Mouse (Mus musculus) liver, embryonic 15.5 days (tissue): ENCODE data around the gene Prcd. TPM values are rescaled to one million over a fixed set of nuclear protein-coding genes. Genes with fewer than 3 reads are reported as not detected.

ENCODE experiments used
- ATAC-seq: fragments of 200-750 bp; cut with Nextera tagmentation; 2 replicates; pipeline ENCODE4 v1.8.0; 2017; ENCODE audit warnings: moderate number of reproducible peaks, mild to moderate bottlenecking, moderate library complexity; ENCODE audit not compliant: insufficient read depth
- H3K27ac ChIP-seq: fragments of 300-500 bp; sonication (generic); replicated peaks from 2 replicates; pipeline ENCODE4 v1.5.1; 2015; ENCODE audit warnings: mild to moderate bottlenecking, inconsistent platforms
- H3K27me3 ChIP-seq: fragments of 300-500 bp; sonication (generic); 2 replicates; pipeline ENCODE4 v1.6.1; 2015; ENCODE audit warnings: mild to moderate bottlenecking, inconsistent platforms
- H3K36me3 ChIP-seq: fragments of 300-500 bp; sonication (generic); replicated peaks from 2 replicates; pipeline ENCODE4 v1.6.1; 2015; ENCODE audit warnings: moderate library complexity, mild to moderate bottlenecking, inconsistent platforms
- H3K4me1 ChIP-seq: fragments of 300-500 bp; sonication (generic); replicated peaks from 2 replicates; pipeline ENCODE4 v1.6.1; 2015; ENCODE audit warnings: inconsistent platforms
- H3K4me2 ChIP-seq: fragments of 300-500 bp; sonication (generic); 2 replicates; pipeline ENCODE4 v1.6.1; 2015; ENCODE audit warnings: moderate library complexity, mild to moderate bottlenecking, inconsistent platforms
- H3K4me3 ChIP-seq: fragments of 300-500 bp; sonication (generic); replicated peaks from 2 replicates; pipeline ENCODE4 v1.5.1; 2015; ENCODE audit warnings: mild to moderate bottlenecking, inconsistent platforms
- H3K9ac ChIP-seq: fragments of 300-500 bp; sonication (generic); 2 replicates; pipeline ENCODE4 v1.6.1; 2015; ENCODE audit warnings: moderate library complexity, mild to moderate bottlenecking, inconsistent platforms
- H3K9me3 ChIP-seq: fragments of 300-500 bp; sonication (generic); replicated peaks from 2 replicates; pipeline ENCODE4 v1.6.1; 2016; ENCODE audit warnings: inconsistent platforms
- WGBS: fragments of 180-500 bp; shearing (Covaris S2); methylation state at CpG from one replicate; pipeline ENCODE4 v1.1.7; 2015; ENCODE audit warnings: mixed read lengths; ENCODE audit not compliant: insufficient replicate concordance; 5-methylcytosine and 5-hydroxymethylcytosine counted together
- polyA plus RNA-seq: library from polyadenylated mRNA; unstranded; fragments of >200 nt; fragmentation: Nextera tagmentation; extraction: Ambion mirVana; gene quantifications from 2 replicates; pipeline ENCODE4 v1.2.1, GENCODE M21; 2015

Prcd gene
- polyA plus RNA-seq, 1 experiment from 2014 or later: 0.29 TPM

DNA sequence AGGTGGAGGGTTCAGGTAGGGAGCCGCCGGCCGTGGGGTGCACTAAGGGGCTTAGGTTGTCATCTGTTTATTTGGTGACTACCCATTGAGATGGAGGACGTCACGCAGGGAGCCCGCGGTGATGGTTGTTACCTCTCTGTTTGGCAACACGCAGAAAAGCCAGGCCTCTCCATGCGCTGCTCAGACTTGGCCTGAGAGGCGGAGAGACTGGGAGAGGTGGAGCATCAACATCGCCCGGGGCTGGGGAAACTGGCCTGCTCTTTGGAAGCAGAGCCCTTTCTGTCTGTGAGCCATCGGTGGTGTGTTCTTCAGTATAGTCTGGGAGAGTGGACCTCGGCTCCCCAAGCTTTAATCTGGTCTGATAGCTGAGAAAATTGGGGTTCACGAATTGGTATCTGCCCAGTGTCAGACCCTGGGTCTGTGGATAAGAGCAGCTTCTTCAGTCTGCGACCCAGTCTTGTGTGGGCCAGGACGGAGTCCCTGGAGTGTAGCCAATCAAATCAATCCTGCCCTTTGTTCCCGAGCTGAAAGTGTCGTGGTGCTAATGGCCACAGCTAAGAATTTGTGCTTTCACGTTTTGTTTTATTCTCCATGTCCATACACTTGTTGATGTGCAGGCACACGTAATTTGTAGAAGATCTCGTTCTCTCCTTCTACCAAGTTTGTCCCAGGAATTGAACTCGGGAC lies 42.0 kb downstream of the Prcd start:
- Histone ChIP-seq H3K4me2 (no peak overlapping the region), H3K9ac (no peak overlapping the region)

DNA sequence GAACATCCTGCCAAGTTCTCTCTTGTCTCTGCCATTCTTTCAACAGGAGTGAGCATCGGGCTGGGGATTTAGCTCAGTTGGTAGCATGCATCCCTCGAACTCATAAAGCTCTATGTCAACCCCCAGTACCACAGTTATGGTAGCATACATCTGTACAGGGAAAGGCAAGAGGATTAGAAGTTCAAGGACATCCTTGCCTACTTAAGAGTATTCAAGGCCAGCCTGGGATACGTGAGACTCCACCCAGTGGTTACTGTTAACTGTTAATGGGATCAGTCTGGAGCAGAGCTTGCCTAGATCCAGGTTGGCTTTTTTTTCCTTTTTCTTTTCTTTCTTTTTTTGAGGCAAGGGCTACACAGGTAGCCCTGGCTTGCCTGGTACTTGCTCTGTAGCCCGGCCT lies 43.1 kb downstream of the Prcd start:
- no peaks in the 10 kb centered on the region for H3K36me3 ChIP-seq
- H3K4me1 ChIP-seq: peaks cover 9% of the 10 kb centered on the region
- H3K9me3 ChIP-seq: no peaks in the 10 kb centered on the region
- H3K9ac ChIP-seq: no peak overlapping the region
- no peak for ATAC-seq
- H3K27ac ChIP-seq: no peak overlapping the region
- peaks cover 62% of the 10 kb centered on the region for H3K27me3 ChIP-seq
- no peak overlapping the region for H3K4me2 ChIP-seq
- H3K4me3 ChIP-seq: no peak overlapping the region
- WGBS: 68% methylated on average over 4 of the region's 4 CpGs

More for the DNA sequence above, 42.0 kb downstream of the Prcd start:
- 27% methylated on average over 23 of the region's 23 CpGs for WGBS
- H3K9me3 ChIP-seq: no peaks in the 10 kb centered on the region
- no peak overlapping the region for H3K4me3 ChIP-seq
- H3K27ac ChIP-seq: no peak overlapping the region
- ATAC-seq: no peak
- no peaks in the 10 kb centered on the region for H3K36me3 ChIP-seq
- H3K4me1 ChIP-seq: peaks cover 9% of the 10 kb centered on the region
- peaks cover 62% of the 10 kb centered on the region for H3K27me3 ChIP-seq

DNA sequence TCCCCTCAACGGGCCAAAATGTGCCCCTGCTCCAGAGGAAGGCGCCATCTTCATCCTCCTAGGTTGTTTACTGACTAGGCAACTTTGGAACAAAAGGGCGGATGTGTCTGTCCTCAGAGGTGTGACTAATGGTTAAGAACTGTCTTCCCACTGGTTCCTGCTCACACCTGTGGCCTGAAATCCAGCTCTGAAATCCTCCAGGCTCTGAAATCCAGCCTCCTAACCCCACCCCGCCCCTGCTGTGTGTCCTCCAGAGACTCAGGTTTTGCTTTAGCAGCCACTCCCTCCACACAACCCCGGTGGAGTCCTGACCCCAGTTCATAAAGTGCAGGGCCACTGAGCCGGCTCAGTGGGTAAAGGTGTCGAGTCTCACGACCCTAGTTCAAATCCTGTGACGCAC lies 44.2 kb downstream of the Prcd start:
- Histone ChIP-seq H3K27me3 (peaks cover 60% of the 10 kb centered on the region), H3K9ac (no peak overlapping the region), H3K4me3 (no peak overlapping the region), H3K4me1 (peaks cover 9% of the 10 kb centered on the region), H3K36me3 (no peaks in the 10 kb centered on the region), H3K27ac (no peak overlapping the region), H3K4me2 (no peak overlapping the region), H3K9me3 (no peaks in the 10 kb centered on the region)
- ATAC-seq: no peak
- WGBS: 49% methylated on average over 9 of the region's 9 CpGs

DNA sequence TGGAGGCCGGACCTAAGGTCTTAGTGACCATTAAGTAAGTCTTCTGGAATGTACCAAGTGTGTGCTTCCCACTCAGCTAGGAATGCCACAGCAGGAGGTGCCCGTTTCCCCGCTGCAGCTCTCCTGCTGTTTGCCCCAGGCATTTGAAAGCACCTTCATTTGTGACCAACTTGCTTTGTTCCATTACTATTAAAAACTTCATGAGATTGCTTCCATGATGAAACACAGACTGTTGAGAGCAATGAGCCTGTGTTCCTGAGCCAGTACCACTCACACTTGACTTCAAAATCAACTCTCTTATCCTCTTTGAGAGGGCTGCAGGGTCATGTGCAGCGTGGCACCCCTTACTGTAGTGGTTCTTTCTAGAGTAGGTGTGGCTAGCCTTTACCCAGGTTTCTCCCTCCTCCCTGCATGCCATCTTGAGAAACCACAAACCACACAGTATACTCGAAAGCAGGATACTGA lies 48.1 kb downstream of the Prcd start:
- Histone ChIP-seq H3K27me3 (peaks cover 24% of the 10 kb centered on the region), H3K36me3 (no peaks in the 10 kb centered on the region), H3K9me3 (no peaks in the 10 kb centered on the region), H3K4me1 (no peaks in the 10 kb centered on the region), H3K9ac (no peak overlapping the region), H3K27ac (no peak overlapping the region), H3K4me3 (no peak overlapping the region), H3K4me2 (no peak overlapping the region)
- 38% methylated on average over 5 of the region's 5 CpGs for WGBS
- no peak for ATAC-seq

DNA sequence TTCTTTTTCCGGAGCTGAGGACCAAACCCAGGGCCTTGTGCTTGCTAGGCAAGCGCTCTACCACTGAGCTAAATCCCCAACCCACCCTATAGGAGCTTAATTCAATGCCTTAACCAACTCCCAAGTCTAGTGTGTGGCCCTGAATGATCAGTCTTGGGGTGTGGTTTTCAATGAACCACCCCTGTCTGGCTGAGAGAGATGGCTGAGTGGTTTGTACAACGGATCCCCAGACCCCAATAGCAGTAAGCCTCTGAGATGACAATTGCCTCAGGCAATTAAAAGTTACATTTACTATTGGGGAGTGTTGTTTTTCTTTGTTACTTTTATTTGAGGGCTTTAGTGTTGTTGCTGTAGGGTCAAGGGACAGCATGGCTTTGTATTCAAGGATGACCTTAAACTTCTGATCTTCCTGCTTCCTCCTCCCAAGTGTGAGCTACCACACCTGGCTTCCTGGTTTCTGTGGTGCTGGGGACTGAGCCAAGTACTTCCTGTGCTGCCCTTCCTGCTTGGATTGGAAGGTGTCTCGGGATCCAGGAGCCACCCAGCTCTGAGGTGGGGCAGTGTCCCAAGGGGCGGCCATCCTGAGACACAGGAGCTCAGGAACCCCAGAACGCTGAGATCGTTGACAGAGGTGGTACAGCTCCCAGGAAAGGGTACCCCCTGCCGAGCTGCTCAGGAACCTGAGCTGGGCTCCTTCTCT lies 51.2 kb downstream of the Prcd start:
- Histone ChIP-seq H3K4me3 (no peak overlapping the region), H3K9me3 (no peaks in the 10 kb centered on the region), H3K36me3 (no peaks in the 10 kb centered on the region), H3K27me3 (no peaks in the 10 kb centered on the region), H3K4me1 (no peaks in the 10 kb centered on the region), H3K27ac (no peak overlapping the region), H3K4me2 (no peak overlapping the region), H3K9ac (no peak overlapping the region)
- WGBS: 58% methylated on average over 8 of the region's 8 CpGs
- ATAC-seq: no peak

GRCm38 (mm10) chr11:116705204-116705608 lies 51.9 kb downstream of the Prcd start:
- H3K9ac ChIP-seq: no peak overlapping the region
- WGBS: 78% methylated on average over 10 of the region's 10 CpGs

DNA sequence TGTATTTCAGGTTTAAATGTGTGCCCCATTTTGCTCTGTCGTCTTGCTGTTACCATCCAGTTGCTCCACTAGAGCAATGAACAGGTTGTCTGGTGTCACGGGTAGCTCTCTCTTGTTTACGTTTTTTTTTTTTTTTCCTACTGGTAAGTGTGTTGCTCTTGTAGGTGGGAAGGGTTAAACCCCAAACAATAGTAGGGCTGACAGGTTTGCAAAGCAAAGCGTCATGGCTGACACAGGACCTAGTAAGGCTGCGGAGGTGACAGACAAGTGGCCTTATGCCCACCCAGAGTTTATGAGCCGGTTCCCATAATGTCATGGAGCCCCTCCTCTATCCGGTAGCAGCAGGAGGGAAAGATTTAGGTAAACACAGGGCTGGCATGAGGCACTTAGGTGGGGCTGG lies 53.0 kb downstream of the Prcd start:
- no peaks in the 10 kb centered on the region for H3K4me1 ChIP-seq
- no peak overlapping the region for H3K27ac ChIP-seq
- WGBS: 61% methylated on average over 7 of the region's 7 CpGs
- H3K4me2 ChIP-seq: no peak overlapping the region
- H3K27me3 ChIP-seq: no peaks in the 10 kb centered on the region
- ATAC-seq: no peak
- no peak overlapping the region for H3K9ac ChIP-seq
- no peaks in the 10 kb centered on the region for H3K36me3 ChIP-seq
- H3K4me3 ChIP-seq: no peak overlapping the region
- no peaks in the 10 kb centered on the region for H3K9me3 ChIP-seq

More at GRCm38 (mm10) chr11:116705204-116705608, 51.9 kb downstream of the Prcd start:
- H3K36me3 ChIP-seq: no peaks in the 10 kb centered on the region
- H3K4me3 ChIP-seq: no peak overlapping the region
- no peaks in the 10 kb centered on the region for H3K4me1 ChIP-seq
- no peak overlapping the region for H3K27ac ChIP-seq
- H3K4me2 ChIP-seq: no peak overlapping the region
- no peak for ATAC-seq
- H3K9me3 ChIP-seq: no peaks in the 10 kb centered on the region
- no peaks in the 10 kb centered on the region for H3K27me3 ChIP-seq

- 70% methylated on average over 10 of the region's 10 CpGs for WGBS
- no peak overlapping the region for H3K27ac ChIP-seq
- H3K36me3 ChIP-seq: no peaks in the 10 kb centered on the region
- H3K4me1 ChIP-seq: no peaks in the 10 kb centered on the region
- ATAC-seq: no peak
- no peak overlapping the region for H3K4me3 ChIP-seq
- no peak overlapping the region for H3K9ac ChIP-seq
- no peaks in the 10 kb centered on the region for H3K27me3 ChIP-seq
- no peaks in the 10 kb centered on the region for H3K9me3 ChIP-seq
- no peak overlapping the region for H3K4me2 ChIP-seq
Observed at GRCm38 (mm10) chr11:116710171-116710570, 56.8 kb downstream of the Prcd start.

GRCm38 (mm10) chr11:116710793-116711192 lies 57.5 kb downstream of the Prcd start:
- H3K36me3 ChIP-seq: no peaks in the 10 kb centered on the region
- no peak for ATAC-seq

GRCm38 (mm10) chr11:116714052-116714451 lies 60.7 kb downstream of the Prcd start:
- Histone ChIP-seq H3K27me3 (no peaks in the 10 kb centered on the region), H3K27ac (no peak overlapping the region), H3K9ac (no peak overlapping the region), H3K4me1 (no peaks in the 10 kb centered on the region), H3K36me3 (no peaks in the 10 kb centered on the region), H3K4me3 (no peak overlapping the region), H3K4me2 (no peak overlapping the region), H3K9me3 (no peaks in the 10 kb centered on the region)
- no peak for ATAC-seq
- WGBS: 75% methylated on average over 12 of the region's 12 CpGs

More at GRCm38 (mm10) chr11:116710793-116711192, 57.5 kb downstream of the Prcd start:
- no peak overlapping the region for H3K4me2 ChIP-seq
- H3K9ac ChIP-seq: no peak overlapping the region
- no peaks in the 10 kb centered on the region for H3K4me1 ChIP-seq
- H3K9me3 ChIP-seq: no peaks in the 10 kb centered on the region
- WGBS: 66% methylated on average over 10 of the region's 10 CpGs
- no peak overlapping the region for H3K4me3 ChIP-seq
- H3K27me3 ChIP-seq: no peaks in the 10 kb centered on the region
- no peak overlapping the region for H3K27ac ChIP-seq
